Mouse (Mus musculus) stomach, postnatal 0 days (tissue): ENCODE results near the gene Lsm7. TPM values are rescaled to one million over a fixed set of nuclear protein-coding genes. Genes with fewer than 3 reads are reported as not detected.

Source experiments
- ATAC-seq: fragments of 200-750 bp; cut with Nextera tagmentation; 2 replicates; pipeline ENCODE4 v1.8.0; 2017; ENCODE audit not compliant: low FRiP score, low TSS enrichment
- DNase-seq: peaks from one replicate; pipeline ENCODE4 v3.0.0-alpha.2; 2016; ENCODE audit warnings: low spot score
- H3K27ac ChIP-seq: fragments of 300-500 bp; sonication (generic); replicated peaks from 2 replicates; pipeline ENCODE4 v1.5.1; 2014; ENCODE audit warnings: mild to moderate bottlenecking, control low read depth
- H3K27me3 ChIP-seq: fragments of 300-500 bp; sonication (generic); 2 replicates; pipeline ENCODE4 v1.6.1; 2014; ENCODE audit warnings: low read length; ENCODE audit not compliant: control insufficient read depth, insufficient read depth
- H3K36me3 ChIP-seq: fragments of 300-500 bp; sonication (generic); 2 replicates; pipeline ENCODE4 v1.6.1; 2014; ENCODE audit warnings: low read length, mixed read lengths; ENCODE audit not compliant: control insufficient read depth, insufficient read depth
- H3K4me1 ChIP-seq: fragments of 300-500 bp; sonication (generic); replicated peaks from 2 replicates; pipeline ENCODE4 v1.6.1; 2014; ENCODE audit warnings: antibody characterized with exemption; ENCODE audit not compliant: control insufficient read depth, insufficient read depth
- H3K4me2 ChIP-seq: fragments of 300-500 bp; sonication (generic); replicated peaks from 2 replicates; pipeline ENCODE4 v1.6.1; 2014; ENCODE audit warnings: low read depth, mild to moderate bottlenecking, control low read depth, moderate library complexity
- H3K4me3 ChIP-seq: fragments of 300-500 bp; sonication (generic); 2 replicates; pipeline ENCODE4 v1.5.1; 2014; ENCODE audit warnings: low read depth, low read length, control low read depth
- H3K9ac ChIP-seq: fragments of 300-500 bp; sonication (generic); 2 replicates; pipeline ENCODE4 v1.6.1; 2014; ENCODE audit warnings: mild to moderate bottlenecking, low read length, control low read depth, mixed read lengths
- H3K9me3 ChIP-seq: fragments of 300-500 bp; sonication (generic); 2 replicates; pipeline ENCODE4 v1.6.1; 2016; ENCODE audit warnings: low read length; ENCODE audit not compliant: control insufficient read depth
- CTCF ChIP-seq: IDR thresholded peaks from 2 replicates; pipeline ENCODE4 v1.5.1; 2016; ENCODE audit warnings: antibody characterized with exemption, low read depth, mild to moderate bottlenecking, moderate library complexity
- EP300 ChIP-seq: optimal IDR thresholded peaks from 2 replicates; pipeline ENCODE3; 2016; ENCODE audit warnings: antibody characterized with exemption
- WGBS: fragments of 180-500 bp; shearing (Covaris S2); extraction: QIAGEN DNeasy Blood & Tissue Kit; methylation state at CpG from one replicate; pipeline ENCODE4 v1.1.7; 2014; 5-methylcytosine and 5-hydroxymethylcytosine counted together
- polyA plus RNA-seq: library from polyadenylated mRNA; unstranded; fragments of >200 nt; fragmentation: Nextera tagmentation; extraction: Ambion mirVana; gene quantifications from 2 replicates; pipeline ENCODE4 v1.2.1, GENCODE M21; 2015

Gene Lsm7
- polyA plus RNA-seq, 1 experiment from 2014 or later, result 180 TPM

- no peak overlapping the region for H3K4me2 ChIP-seq
- no peaks in the 10 kb centered on the region for H3K4me1 ChIP-seq
- no peak overlapping the region for H3K4me3 ChIP-seq
- H3K27me3 ChIP-seq, result no peaks in the 10 kb centered on the region
- peak; percentile 56; the same call in 1 of the 2 replicates for ATAC-seq
- 12% methylated on average over 5 of the region's 5 CpGs for WGBS
- TF ChIP-seq EP300, result no peak
- TF ChIP-seq CTCF, result peak; percentile 87
- peak; percentile 72 for DNase-seq
- no peaks in the 10 kb centered on the region for H3K36me3 ChIP-seq
- H3K9ac ChIP-seq, result no peak overlapping the region
- H3K9me3 ChIP-seq, result no peaks in the 10 kb centered on the region
- H3K27ac ChIP-seq, result no peak overlapping the region
Observed at GRCm38 (mm10) chr10:80880131-80880641, 25.2 kb upstream of the Lsm7 start.

GRCm38 (mm10) chr10:80876594-80876993 is 21.6 kb upstream of the Lsm7 start:
- 27% methylated on average over 3 of the region's 3 CpGs for WGBS
- TF ChIP-seq EP300, result no peak
- no peak for TF ChIP-seq CTCF
- H3K9me3 ChIP-seq, result no peaks in the 10 kb centered on the region
- H3K36me3 ChIP-seq, result no peaks in the 10 kb centered on the region
- no peaks in the 10 kb centered on the region for H3K4me1 ChIP-seq
- DNase-seq (no peak), ATAC-seq (no peak)
- no peaks in the 10 kb centered on the region for H3K27me3 ChIP-seq
- no peak overlapping the region for H3K9ac ChIP-seq
- H3K27ac ChIP-seq, result no peak overlapping the region
- no peak overlapping the region for H3K4me3 ChIP-seq
- no peak overlapping the region for H3K4me2 ChIP-seq

GRCm38 (mm10) chr10:80876028-80876427 is 21.0 kb upstream of the Lsm7 start:
- no peak overlapping the region for H3K9ac ChIP-seq
- no peaks in the 10 kb centered on the region for H3K36me3 ChIP-seq
- H3K4me3 ChIP-seq, result no peak overlapping the region
- TF ChIP-seq EP300 (no peak), CTCF (peak; percentile 85)
- DNase-seq (peak; percentile 63), ATAC-seq (no peak)
- H3K27me3 ChIP-seq, result no peaks in the 10 kb centered on the region
- no peaks in the 10 kb centered on the region for H3K9me3 ChIP-seq
- WGBS, result 26% methylated on average over 5 of the region's 5 CpGs
- no peaks in the 10 kb centered on the region for H3K4me1 ChIP-seq
- H3K27ac ChIP-seq, result no peak overlapping the region
- H3K4me2 ChIP-seq, result no peak overlapping the region

- no peak for ATAC-seq
- no peak for DNase-seq
- 69% methylated on average over 9 of the region's 9 CpGs for WGBS
- no peak overlapping the region for H3K4me3 ChIP-seq
- no peaks in the 10 kb centered on the region for H3K36me3 ChIP-seq
- H3K27ac ChIP-seq, result no peak overlapping the region
- no peaks in the 10 kb centered on the region for H3K4me1 ChIP-seq
- TF ChIP-seq CTCF (no peak), EP300 (no peak)
- no peak overlapping the region for H3K9ac ChIP-seq
- H3K9me3 ChIP-seq, result no peaks in the 10 kb centered on the region
- no peaks in the 10 kb centered on the region for H3K27me3 ChIP-seq
- no peak overlapping the region for H3K4me2 ChIP-seq
Observed at GRCm38 (mm10) chr10:80874035-80874434, 19.0 kb upstream of the Lsm7 start.

GRCm38 (mm10) chr10:80871581-80871980 is 16.6 kb upstream of the Lsm7 start, which contains the start of gene Tmprss9:
Tmprss9 (plus strand) TSS chr10:80871848.
- Histone ChIP-seq H3K27ac (no peak within 1 kb of the TSS), H3K27me3 (no peaks in the 10 kb centered on the region), H3K4me1 (no peaks in the 10 kb centered on the region), H3K9ac (no peak within 1 kb of the TSS), H3K36me3 (peaks cover 4% of the 10 kb centered on the region; the same call in 1 of the 2 replicates), H3K9me3 (no peaks in the 10 kb centered on the region), H3K4me3 (no peak within 1 kb of the TSS), H3K4me2 (no peak within 1 kb of the TSS)
- DNase-seq, result peak; percentile 48
- TF ChIP-seq EP300 (no peak), CTCF (no peak)
- 22% methylated on average over 9 of the region's 9 CpGs for WGBS
- 0 out of 2 replicates have a peak, but pooled peaks have one; percentile 47 for ATAC-seq

- WGBS, result 70% methylated on average over 2 of the region's 6 CpGs
- TF ChIP-seq EP300, result no peak
- no peak for TF ChIP-seq CTCF
- no peak overlapping the region for H3K27ac ChIP-seq
- no peak overlapping the region for H3K9ac ChIP-seq
- DNase-seq, result no peak
- no peaks in the 10 kb centered on the region for H3K27me3 ChIP-seq
- H3K36me3 ChIP-seq, result peaks cover 4% of the 10 kb centered on the region; the same call in 1 of the 2 replicates
- no peaks in the 10 kb centered on the region for H3K9me3 ChIP-seq
- no peaks in the 10 kb centered on the region for H3K4me1 ChIP-seq
- no peak overlapping the region for H3K4me3 ChIP-seq
- H3K4me2 ChIP-seq, result no peak overlapping the region
- no peak for ATAC-seq
Observed at GRCm38 (mm10) chr10:80870993-80871392, 16.0 kb upstream of the Lsm7 start.
